Mouse (Mus musculus) stomach, postnatal 0 days (tissue): ENCODE measurements around the gene Arid1b. TPM values are rescaled to one million over a fixed set of nuclear protein-coding genes. Genes with fewer than 3 reads are reported as not detected.

ENCODE experiments used
- ATAC-seq: fragments of 200-750 bp; cut with Nextera tagmentation; 2 replicates; pipeline ENCODE4 v1.8.0; 2017; ENCODE audit not compliant: low FRiP score, low TSS enrichment
- DNase-seq: peaks from one replicate; pipeline ENCODE4 v3.0.0-alpha.2; 2016; ENCODE audit warnings: low spot score
- H3K27ac ChIP-seq: fragments of 300-500 bp; sonication (generic); replicated peaks from 2 replicates; pipeline ENCODE4 v1.5.1; 2014; ENCODE audit warnings: mild to moderate bottlenecking, control low read depth
- H3K27me3 ChIP-seq: fragments of 300-500 bp; sonication (generic); 2 replicates; pipeline ENCODE4 v1.6.1; 2014; ENCODE audit warnings: low read length; ENCODE audit not compliant: control insufficient read depth, insufficient read depth
- H3K36me3 ChIP-seq: fragments of 300-500 bp; sonication (generic); 2 replicates; pipeline ENCODE4 v1.6.1; 2014; ENCODE audit warnings: low read length, mixed read lengths; ENCODE audit not compliant: control insufficient read depth, insufficient read depth
- H3K4me1 ChIP-seq: fragments of 300-500 bp; sonication (generic); replicated peaks from 2 replicates; pipeline ENCODE4 v1.6.1; 2014; ENCODE audit warnings: antibody characterized with exemption; ENCODE audit not compliant: control insufficient read depth, insufficient read depth
- H3K4me2 ChIP-seq: fragments of 300-500 bp; sonication (generic); replicated peaks from 2 replicates; pipeline ENCODE4 v1.6.1; 2014; ENCODE audit warnings: low read depth, mild to moderate bottlenecking, control low read depth, moderate library complexity
- H3K4me3 ChIP-seq: fragments of 300-500 bp; sonication (generic); 2 replicates; pipeline ENCODE4 v1.5.1; 2014; ENCODE audit warnings: low read depth, low read length, control low read depth
- H3K9ac ChIP-seq: fragments of 300-500 bp; sonication (generic); 2 replicates; pipeline ENCODE4 v1.6.1; 2014; ENCODE audit warnings: mild to moderate bottlenecking, low read length, control low read depth, mixed read lengths
- H3K9me3 ChIP-seq: fragments of 300-500 bp; sonication (generic); 2 replicates; pipeline ENCODE4 v1.6.1; 2016; ENCODE audit warnings: low read length; ENCODE audit not compliant: control insufficient read depth
- CTCF ChIP-seq: IDR thresholded peaks from 2 replicates; pipeline ENCODE4 v1.5.1; 2016; ENCODE audit warnings: antibody characterized with exemption, low read depth, mild to moderate bottlenecking, moderate library complexity
- EP300 ChIP-seq: optimal IDR thresholded peaks from 2 replicates; pipeline ENCODE3; 2016; ENCODE audit warnings: antibody characterized with exemption
- WGBS: fragments of 180-500 bp; shearing (Covaris S2); extraction: QIAGEN DNeasy Blood & Tissue Kit; methylation state at CpG from one replicate; pipeline ENCODE4 v1.1.7; 2014; 5-methylcytosine and 5-hydroxymethylcytosine counted together
- polyA plus RNA-seq: library from polyadenylated mRNA; unstranded; fragments of >200 nt; fragmentation: Nextera tagmentation; extraction: Ambion mirVana; gene quantifications from 2 replicates; pipeline ENCODE4 v1.2.1, GENCODE M21; 2015

The Arid1b gene
- polyA plus RNA-seq, 1 experiment from 2014 or later: 5.6 TPM

GRCm38 (mm10) chr17:5344426-5344825 is 350.3 kb downstream of the Arid1b start:
- Histone ChIP-seq H3K4me2 (no peak overlapping the region), H3K4me1 (no peaks in the 10 kb centered on the region), H3K9ac (no peak overlapping the region), H3K27me3 (no peaks in the 10 kb centered on the region), H3K36me3 (peaks cover 21% of the 10 kb centered on the region), H3K9me3 (no peaks in the 10 kb centered on the region), H3K27ac (no peak overlapping the region), H3K4me3 (no peak overlapping the region)
- TF ChIP-seq EP300: no peak
- no peak for TF ChIP-seq CTCF
- ATAC-seq (no peak), DNase-seq (no peak)
- WGBS: 89% methylated on average over 1 of the region's 1 CpGs

- H3K9ac ChIP-seq: no peak overlapping the region
- no peaks in the 10 kb centered on the region for H3K9me3 ChIP-seq
- no peak overlapping the region for H3K27ac ChIP-seq
- TF ChIP-seq CTCF (no peak), EP300 (no peak)
- no peaks in the 10 kb centered on the region for H3K27me3 ChIP-seq
- H3K4me2 ChIP-seq: no peak overlapping the region
- H3K36me3 ChIP-seq: peaks cover 15% of the 10 kb centered on the region
- WGBS: 89% methylated on average over 5 of the region's 5 CpGs
- ATAC-seq (no peak), DNase-seq (no peak)
- no peak overlapping the region for H3K4me3 ChIP-seq
- H3K4me1 ChIP-seq: no peaks in the 10 kb centered on the region
Observed at GRCm38 (mm10) chr17:5345810-5346209, 351.7 kb downstream of the Arid1b start.

- WGBS: 56% methylated on average over 5 of the region's 5 CpGs
- 0 out of 2 replicates have a peak, but pooled peaks have one; percentile 21 for TF ChIP-seq CTCF
- no peak for TF ChIP-seq EP300
- no peak for ATAC-seq
Observed at GRCm38 (mm10) chr17:5352901-5353300, 358.8 kb downstream of the Arid1b start.

GRCm38 (mm10) chr17:5360759-5361158 is 366.6 kb downstream of the Arid1b start:
- WGBS: 89% methylated on average over 2 of the region's 2 CpGs
- H3K4me2 ChIP-seq: no peak overlapping the region
- H3K9me3 ChIP-seq: no peaks in the 10 kb centered on the region
- DNase-seq: no peak
- no peaks in the 10 kb centered on the region for H3K36me3 ChIP-seq
- no peak overlapping the region for H3K27ac ChIP-seq
- ATAC-seq: no peak
- no peak overlapping the region for H3K9ac ChIP-seq
- H3K4me3 ChIP-seq: no peak overlapping the region
- H3K27me3 ChIP-seq: no peaks in the 10 kb centered on the region
- H3K4me1 ChIP-seq: no peaks in the 10 kb centered on the region
- TF ChIP-seq EP300 (no peak), CTCF (no peak)

More at GRCm38 (mm10) chr17:5352901-5353300, 358.8 kb downstream of the Arid1b start:
- Histone ChIP-seq H3K36me3 (no peaks in the 10 kb centered on the region), H3K9ac (no peak overlapping the region), H3K4me1 (no peaks in the 10 kb centered on the region), H3K27me3 (no peaks in the 10 kb centered on the region), H3K4me3 (no peak overlapping the region), H3K4me2 (no peak overlapping the region), H3K27ac (no peak overlapping the region), H3K9me3 (no peaks in the 10 kb centered on the region)
- DNase-seq: peak; percentile 26

- peak; percentile 45; the same call in 1 of the 2 replicates for ATAC-seq
- WGBS: 52% methylated on average over 8 of the region's 8 CpGs
- DNase-seq: no peak
Observed at GRCm38 (mm10) chr17:5365992-5366398, 371.9 kb downstream of the Arid1b start.

GRCm38 (mm10) chr17:5371032-5371431 is 376.9 kb downstream of the Arid1b start:
- Histone ChIP-seq H3K36me3 (no peaks in the 10 kb centered on the region), H3K4me1 (no peaks in the 10 kb centered on the region), H3K27me3 (no peaks in the 10 kb centered on the region), H3K9me3 (no peaks in the 10 kb centered on the region), H3K27ac (no peak overlapping the region), H3K4me2 (no peak overlapping the region), H3K4me3 (no peak overlapping the region), H3K9ac (no peak overlapping the region)
- TF ChIP-seq CTCF (no peak), EP300 (no peak)
- no peak for ATAC-seq
- no peak for DNase-seq
- 50% methylated on average over 4 of the region's 4 CpGs for WGBS

More at GRCm38 (mm10) chr17:5365992-5366398, 371.9 kb downstream of the Arid1b start:
- TF ChIP-seq EP300 (no peak), CTCF (no peak)
- H3K9me3 ChIP-seq: no peaks in the 10 kb centered on the region
- no peak overlapping the region for H3K9ac ChIP-seq
- no peak overlapping the region for H3K4me2 ChIP-seq
- no peak overlapping the region for H3K27ac ChIP-seq
- no peak overlapping the region for H3K4me3 ChIP-seq
- H3K36me3 ChIP-seq: no peaks in the 10 kb centered on the region
- H3K27me3 ChIP-seq: no peaks in the 10 kb centered on the region
- no peaks in the 10 kb centered on the region for H3K4me1 ChIP-seq
